Mouse (Mus musculus) heart, postnatal 0 days (tissue): ENCODE results near the gene Pafah1b3.

Experiments
- CTCF ChIP-seq: IDR thresholded peaks from 2 replicates; pipeline ENCODE4 v1.5.1; 2016; ENCODE audit warnings: antibody characterized with exemption, control low read depth, low read depth
- EP300 ChIP-seq: IDR thresholded peaks from 2 replicates; pipeline ENCODE4 v1.6.1; 2016; ENCODE audit warnings: antibody characterized with exemption, low read depth

GRCm38 (mm10) chr7:25251822-25252221, 46.0 kb downstream of the Pafah1b3 start:
- TF ChIP-seq CTCF (no peak), EP300 (no peak)
